8 mouse cellular contexts compared by ENCODE assay signal in the genomic region with DNA sequence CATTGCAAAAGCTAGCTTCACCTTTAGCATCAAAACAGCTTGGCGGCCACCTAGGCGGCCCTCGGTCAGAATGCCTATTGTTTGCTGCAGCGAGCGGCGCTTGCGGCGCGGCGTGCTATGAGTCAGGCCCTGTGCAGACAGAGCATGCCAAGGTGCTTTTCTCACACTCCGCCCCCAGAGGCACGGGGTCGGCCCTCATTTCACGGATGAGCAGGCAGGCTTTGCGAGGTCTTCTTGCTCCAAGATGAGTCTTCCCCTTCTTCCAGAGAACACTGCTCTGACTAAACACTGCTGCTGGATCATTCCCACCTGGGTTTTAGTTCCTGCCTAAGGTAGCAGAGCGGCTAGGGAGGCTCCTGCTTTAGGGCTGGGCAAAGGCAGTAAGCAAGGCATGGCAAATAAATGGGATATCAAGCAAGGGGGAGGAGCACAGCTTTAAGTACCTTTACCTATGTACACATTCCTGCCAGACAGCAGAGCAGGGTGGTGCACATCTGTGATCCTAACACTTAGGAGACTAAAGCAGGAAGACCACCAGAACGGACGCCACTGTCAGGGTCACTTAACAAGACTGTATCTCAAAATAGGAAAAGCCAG. TPM values are rescaled to one million over a fixed set of nuclear protein-coding genes. Genes with fewer than 3 reads are reported as not detected.
DNase-seq lines count a peak whose midpoint lies in the region; ATAC-seq and TF ChIP-seq lines count a peak whose summit lies in the region.

No protein-coding gene starts in this region.

- no peaks in the 10 kb centered on the region for H3K4me1 ChIP-seq in forebrain, postnatal 0 days (ENCODE audit: insufficient read depth)
- peaks cover 29% of the 10 kb centered on the region for H3K4me1 ChIP-seq in midbrain, embryonic 13.5 days (replicated peaks)

- 5% methylated on average over 18 of the region's 18 CpGs for WGBS in forebrain, postnatal 0 days
- WGBS in midbrain, embryonic 13.5 days = 3% methylated on average over 18 of the region's 18 CpGs

- no peaks in the 10 kb centered on the region for H3K27me3 ChIP-seq in forebrain, postnatal 0 days (ENCODE audit: insufficient read depth, low read length)
- 0 out of 2 replicates have a peak, but pooled peaks cover 7% of the 10 kb centered on the region for H3K27me3 ChIP-seq in midbrain, embryonic 13.5 days

- peak; percentile 32; the same call in 1 of the 2 replicates for ATAC-seq in forebrain, postnatal 0 days
- ATAC-seq in midbrain, embryonic 13.5 days = peak; percentile 81
- ATAC-seq in megakaryocyte-erythroid progenitor cell, adult 5-6 weeks (replicated peaks; ENCODE audit: low FRiP score, low TSS enrichment, poor library complexity, severe bottlenecking) = no peak
- no peak for ATAC-seq in megakaryocyte progenitor cell, adult 5-6 weeks (replicated peaks; ENCODE audit: poor library complexity)

- TF ChIP-seq CTCF in forebrain, postnatal 0 days (IDR thresholded peaks at IDR 0.05; ENCODE audit: low read depth) = no peak

- no peak overlapping the region for H3K27ac ChIP-seq in forebrain, postnatal 0 days (ENCODE audit: low read depth, low read length)
- peak overlapping the region; percentile 41 for H3K27ac ChIP-seq in midbrain, embryonic 13.5 days

- peak overlapping the region; percentile 33 for H3K4me2 ChIP-seq in forebrain, postnatal 0 days (ENCODE audit: low read depth)
- H3K4me2 ChIP-seq in midbrain, embryonic 13.5 days (replicated peaks) = peak overlapping the region; percentile 43

- H3K9me3 ChIP-seq in forebrain, postnatal 0 days (ENCODE audit: low read length) = no peaks in the 10 kb centered on the region
- no peaks in the 10 kb centered on the region for H3K9me3 ChIP-seq in midbrain, embryonic 13.5 days

- intact Hi-C loops in left cerebral cortex, postnatal 4 days (cut with DNase I) = loop anchor here (5.0 kb wide), 1 partner anchor 87 kb away; no protein-coding TSS in a partner anchor

- H3K4me3 ChIP-seq in forebrain, postnatal 0 days (ENCODE audit: low read depth, low read length) = peak overlapping the region; percentile 11; the same call in 1 of the 2 replicates
- H3K4me3 ChIP-seq in midbrain, embryonic 13.5 days (replicated peaks) = peak overlapping the region; percentile 10; the same call in 1 of the 2 replicates

- DNase-seq in left cerebral cortex, postnatal 4 days = peak; percentile 40
- DNase-seq in left cerebral cortex, adult 9 months (ENCODE audit: low spot score in 2 of 2) = no peak
- DNase-seq in cerebellum, adult 18-20 months = peak; percentile 56 to 65
- DNase-seq in forebrain, postnatal 0 days = peak; percentile 47
- peak; percentile 65 for DNase-seq in kidney, postnatal 10 days

- H3K9ac ChIP-seq in forebrain, postnatal 0 days = no peak overlapping the region
- 0 out of 2 replicates have a peak overlapping the region, but pooled peaks have one; percentile 39 for H3K9ac ChIP-seq in midbrain, embryonic 13.5 days (replicated peaks)

- H3K36me3 ChIP-seq in forebrain, postnatal 0 days (ENCODE audit: insufficient read depth) = no peaks in the 10 kb centered on the region
- no peaks in the 10 kb centered on the region for H3K36me3 ChIP-seq in midbrain, embryonic 13.5 days

RNA-seq across cellular contexts. Expression of a gene that starts 5.7 kb away (rescaled TPM):
- total RNA-seq in left cerebral cortex, postnatal 4 days (2021) = 100 to 1,000 TPM; 144 to 146 TPM
- total RNA-seq in forebrain, postnatal 0 days (2014; rRNA removed) = 59.2 and 76.2 TPM in 2 replicates
- 11.1 and 18.3 TPM in 2 replicates for polyA plus RNA-seq in forebrain, postnatal 0 days (2015; fragmentation: Nextera tagmentation; extraction: Ambion mirVana)
- polyA plus RNA-seq in midbrain, embryonic 13.5 days (2015; fragmentation: Nextera tagmentation; extraction: Ambion mirVana) = 27.5 and 28.1 TPM in 2 replicates
- 73.6 and 92.1 TPM in 2 replicates for total RNA-seq in megakaryocyte-erythroid progenitor cell, adult 5-6 weeks (2014; fragmentation: Nextera tagmentation)
- total RNA-seq in megakaryocyte-erythroid progenitor cell, adult 5-6 weeks (2017) = 76.4 and 93.3 TPM in 2 replicates
- total RNA-seq in megakaryocyte progenitor cell, adult 5-6 weeks (2015) = 65.0 and 65.9 TPM in 2 replicates
- total RNA-seq in megakaryocyte progenitor cell, adult 5-6 weeks (2017) = 66.6 and 74.4 TPM in 2 replicates

RNA-seq across cellular contexts. Expression of a gene that starts 37.3 kb away (rescaled TPM):
- total RNA-seq in left cerebral cortex, postnatal 4 days (2021) = not detected
- not detected in 2 replicates for total RNA-seq in forebrain, postnatal 0 days (2014; rRNA removed)
- not detected in 2 replicates for polyA plus RNA-seq in forebrain, postnatal 0 days (2015; fragmentation: Nextera tagmentation; extraction: Ambion mirVana)
- not detected in 2 replicates for polyA plus RNA-seq in midbrain, embryonic 13.5 days (2015; fragmentation: Nextera tagmentation; extraction: Ambion mirVana)
- 0.54 and 6.2 TPM in 2 replicates for total RNA-seq in megakaryocyte-erythroid progenitor cell, adult 5-6 weeks (2014; fragmentation: Nextera tagmentation)
- total RNA-seq in megakaryocyte-erythroid progenitor cell, adult 5-6 weeks (2017) = 0.08 and 1.8 TPM in 2 replicates
- total RNA-seq in megakaryocyte progenitor cell, adult 5-6 weeks (2015) = not detected in 2 replicates
- total RNA-seq in megakaryocyte progenitor cell, adult 5-6 weeks (2017) = not detected in 2 replicates

Comparison
In these comparisons a context has a peak if more than half of its experiments do, and no peak if none do; other contexts are left out.
1. DNase-seq: peak in left cerebral cortex, postnatal 4 days (single experiment), cerebellum, adult 18-20 months (2 of 2), forebrain, postnatal 0 days (single experiment) and kidney, postnatal 10 days (single experiment); none in left cerebral cortex, adult 9 months (0 of 2).
2. ATAC-seq: peak in forebrain, postnatal 0 days (single experiment) and midbrain, embryonic 13.5 days (single experiment); none in megakaryocyte-erythroid progenitor cell, adult 5-6 weeks (single experiment) and megakaryocyte progenitor cell, adult 5-6 weeks (single experiment).